Mouse (Mus musculus) embryo, embryonic 10 days (tissue): ENCODE results near the gene Ildr1.

Experiments used
- DNase-seq: peaks from one replicate; pipeline ENCODE4 v3.0.0-alpha.2; 2015; ENCODE audit warnings: low spot score

Gene Ildr1

DNA sequence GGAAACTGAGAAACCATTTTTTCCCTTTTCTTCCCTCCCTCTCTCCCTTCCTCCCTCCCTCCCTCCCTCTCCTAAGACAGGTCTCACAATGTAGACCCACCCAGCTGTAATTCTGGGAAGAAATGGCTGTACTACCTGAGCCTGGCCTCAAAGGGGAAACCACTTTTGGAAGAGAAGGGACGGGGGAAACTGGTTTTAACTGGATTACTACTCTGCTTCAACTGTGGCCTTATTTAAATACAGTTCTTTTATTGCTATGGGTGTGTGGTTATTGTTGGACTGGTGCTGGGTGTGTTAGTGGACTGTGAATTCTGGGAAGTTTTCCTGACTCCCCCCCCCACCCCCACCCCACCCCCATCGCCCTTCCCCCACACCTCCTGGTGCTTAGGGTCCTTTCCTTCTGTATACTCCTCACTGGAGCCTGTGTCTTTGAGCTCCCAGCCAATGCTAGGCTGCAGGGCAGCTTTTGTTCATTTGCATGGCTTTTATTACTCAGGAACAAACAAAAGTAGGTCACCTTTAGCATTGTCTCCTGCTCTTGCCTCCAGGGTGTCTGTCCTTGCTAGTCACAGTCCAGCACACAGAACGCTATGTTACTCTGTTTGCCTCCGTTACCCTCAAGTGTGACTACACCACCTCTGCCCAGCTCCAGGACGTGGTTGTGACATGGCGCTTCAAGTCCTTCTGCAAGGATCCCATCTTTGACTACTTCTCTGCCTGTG is 14.1 kb downstream of the Ildr1 start:
- DNase-seq = no peak

DNA sequence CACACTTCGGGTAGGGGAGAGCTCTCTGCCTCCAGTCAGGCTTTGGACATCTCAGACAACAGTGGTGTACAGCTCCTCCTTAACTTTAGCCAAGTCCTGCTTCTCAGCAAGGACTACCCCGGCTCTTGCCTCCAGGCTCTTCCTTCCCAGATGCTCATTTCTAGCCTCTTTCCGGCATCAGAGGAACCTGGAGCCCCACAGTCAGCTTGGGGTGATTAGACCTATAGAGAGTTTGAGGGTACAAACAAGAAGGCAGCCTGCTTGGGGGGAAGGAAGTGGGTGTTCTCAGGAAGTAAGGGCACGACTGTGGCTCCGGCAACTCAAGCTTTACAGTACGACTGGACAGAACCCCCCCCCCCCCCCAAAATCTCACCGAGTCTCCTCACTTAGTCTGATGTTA is 15.0 kb downstream of the Ildr1 start:
- no peak for DNase-seq

DNA sequence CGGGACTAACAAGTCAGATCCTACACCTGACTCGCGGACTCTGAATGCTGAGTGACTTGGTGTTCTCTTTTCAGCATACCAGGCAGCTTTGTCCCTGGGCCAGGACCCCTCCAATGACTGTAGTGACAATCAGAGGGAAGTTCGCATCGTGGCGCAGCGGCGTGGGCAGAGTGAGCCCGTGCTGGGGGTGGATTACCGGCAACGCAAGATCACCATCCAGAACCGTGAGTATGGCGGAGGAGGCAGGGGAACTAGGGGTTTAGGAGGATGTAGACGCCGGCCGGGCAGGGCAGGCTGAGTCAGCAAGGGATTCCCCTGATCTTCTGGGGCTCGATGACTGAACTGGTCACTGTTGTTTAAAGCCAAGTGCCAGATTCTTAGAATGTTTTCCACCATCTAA is 15.6 kb downstream of the Ildr1 start:
- no peak for DNase-seq

DNA sequence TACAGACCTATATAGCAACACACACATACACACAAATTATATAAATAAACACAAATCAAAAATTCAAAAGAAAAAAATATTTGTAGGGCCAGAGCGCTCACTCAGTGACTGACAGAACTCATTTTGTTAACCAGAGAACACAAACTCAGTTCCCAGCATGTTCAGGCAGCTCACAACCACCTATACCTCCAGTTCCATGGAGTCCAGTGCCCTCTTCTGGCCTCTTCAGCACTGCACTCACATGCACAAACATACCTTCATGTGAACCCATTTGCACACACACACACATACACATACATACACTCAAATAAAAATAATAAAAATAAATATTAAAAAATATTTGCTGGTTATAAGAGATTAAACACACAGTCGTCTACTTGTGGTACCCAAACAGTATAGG is 17.0 kb downstream of the Ildr1 start:
- DNase-seq = no peak

DNA sequence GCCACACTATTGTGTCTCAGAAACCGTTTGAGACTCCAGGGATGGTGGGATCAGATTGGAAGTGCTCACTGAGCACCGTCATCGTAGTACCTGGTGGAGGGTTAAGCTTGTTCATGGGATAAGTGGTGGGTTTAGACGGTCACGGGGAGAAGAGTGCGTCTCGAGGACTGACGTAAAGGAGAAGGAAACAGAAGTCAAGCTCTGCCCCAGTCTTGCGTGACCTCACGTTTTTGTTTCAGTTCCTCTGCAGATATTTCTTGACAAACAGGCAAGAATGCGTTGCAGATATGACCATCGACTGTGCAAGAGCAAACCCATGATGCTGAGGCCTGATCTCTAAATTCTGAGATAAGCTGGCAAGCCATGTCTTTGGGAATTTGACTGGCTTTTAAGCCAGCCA is 18.0 kb downstream of the Ildr1 start:
- no peak for DNase-seq

DNA sequence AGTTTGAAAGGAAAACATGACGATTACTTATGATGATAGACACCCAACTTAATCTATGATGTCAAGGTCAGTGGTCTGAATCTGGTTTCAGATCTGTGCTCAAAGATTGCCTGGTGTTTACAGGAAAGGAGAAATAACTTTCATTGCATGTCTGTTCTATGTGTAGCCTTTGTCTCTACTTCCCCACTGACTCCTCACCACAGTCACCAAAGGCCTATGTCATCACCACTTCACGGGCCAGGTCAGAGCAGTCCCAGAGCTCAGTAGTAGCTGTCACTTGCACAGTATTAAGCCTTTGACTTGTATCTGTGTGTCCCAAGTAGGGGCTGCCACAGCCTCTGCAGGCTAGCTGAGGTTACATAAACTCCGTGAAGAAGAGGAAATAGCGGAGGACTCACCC is 23.7 kb downstream of the Ildr1 start:
- no peak for DNase-seq

DNA sequence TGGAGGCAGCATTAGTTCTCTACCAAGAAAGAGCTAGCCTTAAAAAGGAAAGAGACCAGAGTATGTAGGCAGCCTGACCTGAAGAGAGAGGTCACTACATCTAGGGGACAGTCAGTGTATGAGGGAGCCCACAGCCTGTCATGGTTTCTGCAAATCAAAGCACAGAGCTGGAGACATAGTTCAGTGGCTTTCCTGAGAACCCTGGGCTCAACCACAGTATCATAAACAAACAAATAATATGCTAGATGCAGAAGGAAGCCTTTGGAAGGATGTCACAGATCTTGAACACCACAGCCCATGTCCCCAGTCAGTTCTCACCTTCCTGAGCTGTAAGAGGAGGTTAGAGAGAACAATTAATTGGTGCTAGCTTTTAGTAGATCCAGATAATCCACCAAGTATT is 24.9 kb downstream of the Ildr1 start:
- DNase-seq = no peak

DNA sequence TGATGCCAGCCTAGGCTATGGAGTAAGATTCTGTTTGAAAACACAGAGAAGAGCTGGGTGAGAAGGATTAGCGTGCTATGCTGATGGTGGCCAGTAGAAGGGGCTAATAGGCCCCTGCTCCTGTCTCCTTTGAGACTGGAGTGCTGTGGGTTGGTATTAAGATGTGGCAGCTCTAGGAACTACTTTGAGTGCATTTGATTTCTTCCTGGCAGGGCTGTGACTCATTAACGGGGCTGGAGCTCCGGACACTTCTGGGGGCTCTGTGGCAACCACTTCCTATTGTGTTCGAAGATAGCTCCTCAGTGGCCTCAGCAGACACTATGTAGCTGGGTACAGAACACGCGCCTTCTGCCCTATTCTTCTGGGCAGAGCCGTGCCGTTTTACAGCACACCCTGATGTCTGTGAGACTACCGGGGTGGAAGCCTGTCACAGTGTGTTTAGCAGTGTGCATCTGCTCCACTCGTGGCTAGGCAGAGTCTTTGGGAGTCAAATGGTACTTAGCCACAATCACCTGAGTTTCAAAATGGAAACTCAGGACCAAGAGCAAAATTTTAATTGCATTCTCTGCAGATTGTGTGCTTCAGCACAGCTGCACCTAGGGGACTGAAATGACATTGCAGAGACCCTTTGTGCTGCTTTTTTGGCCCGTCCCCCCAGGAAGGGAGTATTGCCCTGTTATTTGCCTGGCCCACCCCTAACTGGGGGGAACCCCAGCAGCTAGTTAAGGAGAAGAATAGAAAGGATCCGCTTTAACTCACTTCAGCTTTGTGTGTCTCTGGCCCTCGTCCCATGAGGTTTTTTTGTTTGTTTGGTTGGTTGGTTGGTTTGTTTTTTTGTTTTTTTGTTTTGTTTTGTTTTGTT is 26.6 kb downstream of the Ildr1 start:
- DNase-seq = peak; percentile 24

DNA sequence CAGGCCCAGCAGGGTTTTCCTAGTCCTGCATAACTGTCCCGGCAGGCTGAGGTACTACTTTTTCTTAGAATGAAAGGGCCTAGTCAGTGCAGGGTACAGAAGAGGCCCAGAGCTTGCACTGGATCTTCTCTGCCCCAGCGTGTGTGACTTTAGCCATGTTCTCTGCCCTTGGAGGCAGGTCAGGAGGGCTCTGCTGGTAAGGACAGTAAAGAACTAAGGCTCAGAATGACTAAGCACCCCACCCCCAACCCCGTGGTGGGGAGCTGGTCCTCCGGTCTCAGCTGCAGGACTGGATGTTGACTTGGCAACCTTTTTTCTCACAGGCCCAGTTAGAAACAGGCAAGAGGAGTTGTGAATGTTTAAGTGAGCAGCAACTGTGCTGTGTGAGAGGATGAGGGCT is 29.0 kb downstream of the Ildr1 start:
- no peak for DNase-seq

DNA sequence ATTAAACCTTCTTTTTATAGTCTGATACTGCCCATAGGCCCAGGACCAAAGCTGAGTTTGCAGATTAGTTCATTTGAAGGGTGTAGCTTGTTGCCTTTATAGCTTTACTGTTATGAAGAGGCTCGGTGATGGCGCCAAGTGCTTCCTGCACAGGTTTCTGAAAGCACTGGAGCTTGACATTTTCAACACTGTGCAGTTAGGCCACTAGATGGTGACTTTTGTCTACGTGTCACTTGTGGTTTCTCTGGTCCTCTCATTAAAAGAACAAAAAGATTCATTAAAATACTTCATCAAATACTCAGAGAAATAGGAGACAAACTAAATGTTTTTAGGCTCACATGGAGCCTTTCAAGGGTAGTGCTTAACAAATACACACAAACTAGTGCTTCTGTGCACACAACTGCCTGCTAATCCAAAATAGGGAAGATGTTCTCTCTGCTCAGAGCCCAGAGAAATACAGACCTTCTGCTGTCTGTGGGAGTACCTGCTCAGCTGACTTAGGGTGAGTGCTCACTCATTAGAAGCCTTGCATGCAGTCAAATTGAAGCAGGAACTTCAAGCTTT is 30.2 kb downstream of the Ildr1 start:
- DNase-seq = no peak

DNA sequence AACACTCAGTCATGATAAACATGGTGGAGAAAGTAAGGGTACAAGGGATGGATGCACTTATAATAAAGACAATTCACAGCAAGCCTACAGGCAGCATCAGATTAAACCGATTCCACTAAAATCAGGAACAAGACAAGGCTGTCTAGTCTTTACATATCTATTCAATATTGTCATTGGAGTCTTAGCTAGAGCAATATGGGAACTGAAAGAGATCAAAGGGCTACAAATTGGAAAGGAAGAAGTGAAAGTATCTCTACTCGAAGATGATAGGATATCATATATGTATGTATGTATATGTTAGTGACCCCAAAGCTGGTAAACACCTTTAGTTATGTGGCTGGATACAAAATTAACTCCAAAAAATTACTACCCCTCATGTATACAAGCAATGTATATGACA is 35.2 kb downstream of the Ildr1 start:
- no peak for DNase-seq

DNA sequence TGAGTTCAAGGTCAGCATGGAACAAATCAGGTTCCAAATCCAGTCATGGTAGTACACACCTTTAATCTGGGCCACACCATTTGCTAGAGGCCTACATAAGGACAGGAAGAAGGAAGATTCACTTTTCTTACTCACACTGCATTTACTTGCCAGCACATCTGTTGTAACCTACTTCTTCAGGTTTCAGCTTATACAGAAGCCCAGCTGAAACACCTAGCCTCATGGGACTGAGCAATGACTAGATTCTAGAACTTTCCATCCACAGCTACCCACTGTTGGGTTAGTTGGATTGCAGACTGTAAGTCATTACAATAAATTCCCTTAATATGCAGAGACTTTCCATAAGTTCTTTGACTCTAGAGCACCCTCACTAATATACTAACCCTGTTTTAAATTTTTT is 38.8 kb downstream of the Ildr1 start:
- no peak for DNase-seq

DNA sequence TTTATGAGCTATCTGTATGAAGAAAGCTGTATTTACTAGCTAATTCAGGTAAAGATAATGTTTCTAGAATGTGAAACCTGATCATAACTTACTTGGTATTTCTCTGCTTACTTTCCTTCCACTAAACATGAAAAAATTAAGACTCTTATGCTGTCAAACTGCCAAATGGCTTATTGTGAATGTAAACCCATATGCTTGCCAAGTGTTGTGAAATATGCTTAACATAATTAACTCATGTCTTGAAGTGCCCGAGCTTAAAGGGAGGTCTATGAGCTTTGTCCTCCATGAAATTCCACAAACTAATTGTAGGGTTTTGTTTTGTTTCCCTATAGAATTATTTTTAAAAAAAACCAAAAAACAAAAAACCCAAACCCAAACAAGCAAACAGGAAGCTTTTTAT is 40.0 kb downstream of the Ildr1 start:
- DNase-seq = no peak

DNA sequence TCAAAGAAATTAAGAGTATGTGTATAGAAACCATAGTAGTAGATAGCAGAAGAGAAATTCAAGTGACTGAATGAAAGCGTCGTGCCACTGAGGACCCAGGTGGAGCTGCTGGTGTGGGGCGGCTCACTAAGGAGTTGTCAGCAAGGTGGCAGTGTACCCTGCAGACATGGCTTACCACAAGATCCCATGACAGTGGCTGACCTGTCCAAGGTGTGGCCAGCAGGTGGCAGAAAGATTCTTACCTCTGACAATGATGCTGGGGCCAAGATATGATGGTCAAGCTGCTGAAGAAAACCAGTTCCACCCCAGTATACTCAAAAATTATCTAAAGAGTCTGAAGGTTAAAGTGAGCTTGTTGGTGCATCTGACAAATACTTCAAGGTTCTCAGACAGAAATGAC is 41.6 kb downstream of the Ildr1 start:
- no peak for DNase-seq

DNA sequence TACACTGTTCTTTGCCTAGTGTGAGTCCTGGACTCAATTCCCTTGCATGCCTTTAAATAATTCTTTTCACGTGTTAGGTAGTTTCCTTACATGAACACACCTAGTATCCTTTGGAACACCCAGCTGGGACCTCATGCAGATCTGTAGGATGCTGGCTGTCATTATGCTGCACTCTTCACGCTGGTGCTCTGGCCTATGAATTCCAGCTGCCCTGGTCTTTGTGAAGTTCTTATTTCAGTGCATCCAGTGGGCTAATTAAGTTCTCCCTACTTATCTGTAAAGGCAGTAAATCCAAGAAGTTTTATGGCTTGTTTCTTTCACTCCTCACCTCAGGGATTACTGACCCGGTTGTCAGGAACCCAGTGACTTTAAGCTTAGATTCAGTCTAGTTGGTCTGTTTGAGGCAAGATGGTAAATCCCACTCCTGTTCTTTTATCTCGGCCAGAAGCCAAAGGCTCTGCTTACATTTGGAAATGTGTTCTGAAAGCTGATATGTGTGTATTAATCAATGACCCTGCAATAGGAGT is 45.7 kb downstream of the Ildr1 start:
- no peak for DNase-seq

DNA sequence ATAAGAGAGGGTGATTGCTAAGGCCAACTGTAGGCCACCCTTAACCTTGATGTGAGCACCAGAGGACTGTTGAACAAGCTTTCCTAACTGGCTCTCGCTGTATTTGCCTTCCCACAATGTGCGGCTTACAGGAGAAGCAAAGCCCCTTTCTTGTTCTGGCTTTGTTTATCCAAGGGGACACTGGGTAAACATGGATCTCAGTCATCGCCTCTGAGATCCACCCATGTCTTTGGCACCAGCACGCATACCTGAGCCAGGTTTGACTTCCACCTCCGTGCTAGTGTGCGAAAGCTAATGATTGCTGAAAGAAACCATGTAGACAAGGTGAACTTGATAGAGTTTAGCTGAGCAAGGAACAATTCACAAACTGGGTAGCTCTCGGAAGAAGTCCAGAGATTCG is 49.8 kb downstream of the Ildr1 start:
- DNase-seq = no peak

DNA sequence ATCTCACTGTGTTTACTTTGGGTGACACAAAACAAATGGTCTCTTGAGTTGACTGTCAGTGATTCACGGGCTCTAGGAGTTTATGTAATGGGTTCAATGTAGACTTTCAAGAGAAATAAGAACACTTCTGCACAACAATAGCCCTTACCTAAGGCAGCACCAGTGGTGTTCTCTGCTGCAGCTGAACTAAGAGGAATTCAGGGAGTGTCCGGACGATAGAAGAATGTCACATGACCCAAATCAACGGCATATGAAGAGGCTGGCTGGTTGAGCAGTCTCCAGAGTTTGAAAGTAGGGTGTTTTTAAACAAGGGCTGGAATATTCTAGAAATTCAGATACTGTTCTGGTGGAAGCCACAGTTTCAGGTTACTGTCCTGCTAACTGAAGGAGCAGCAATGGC is 53.3 kb downstream of the Ildr1 start:
- DNase-seq = no peak

DNA sequence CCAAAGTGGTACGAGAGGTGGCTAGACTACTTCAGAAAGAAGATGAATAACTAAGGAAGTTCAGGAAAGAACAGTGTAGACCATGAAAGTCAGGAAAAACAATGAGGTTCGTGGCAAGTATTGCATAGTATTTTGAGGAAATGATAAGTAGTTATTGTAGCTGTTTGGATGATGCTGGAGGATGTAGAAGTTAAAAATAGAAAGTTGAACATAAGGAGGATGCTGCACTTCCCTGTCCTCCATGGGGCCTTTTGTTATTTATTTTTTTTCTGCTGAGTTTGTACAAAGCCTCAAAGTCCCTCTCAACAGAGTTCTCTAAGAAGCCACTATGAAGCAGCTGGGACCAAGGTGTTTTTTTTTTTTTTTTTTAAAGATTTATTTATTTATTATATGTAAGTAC is 54.0 kb downstream of the Ildr1 start:
- DNase-seq = no peak

DNA sequence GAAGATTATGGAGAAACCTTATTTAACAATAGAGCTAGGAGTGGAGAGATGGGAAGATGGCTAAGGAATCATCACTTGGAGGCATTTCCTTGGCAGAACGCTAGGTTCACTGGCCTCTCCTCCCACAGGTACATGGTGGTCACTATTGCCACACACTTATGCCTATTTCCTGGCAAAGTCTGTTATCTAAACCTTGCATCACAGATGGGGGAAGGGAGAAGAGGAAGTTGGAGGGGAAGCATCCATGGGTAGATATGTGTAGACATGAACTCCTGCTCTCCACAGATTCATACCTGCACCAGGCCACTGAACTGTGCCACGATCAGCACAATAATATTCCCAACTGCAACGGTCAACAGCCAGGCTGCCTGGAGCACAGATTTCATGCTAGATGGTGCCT is 58.2 kb downstream of the Ildr1 start:
- no peak for DNase-seq

DNA sequence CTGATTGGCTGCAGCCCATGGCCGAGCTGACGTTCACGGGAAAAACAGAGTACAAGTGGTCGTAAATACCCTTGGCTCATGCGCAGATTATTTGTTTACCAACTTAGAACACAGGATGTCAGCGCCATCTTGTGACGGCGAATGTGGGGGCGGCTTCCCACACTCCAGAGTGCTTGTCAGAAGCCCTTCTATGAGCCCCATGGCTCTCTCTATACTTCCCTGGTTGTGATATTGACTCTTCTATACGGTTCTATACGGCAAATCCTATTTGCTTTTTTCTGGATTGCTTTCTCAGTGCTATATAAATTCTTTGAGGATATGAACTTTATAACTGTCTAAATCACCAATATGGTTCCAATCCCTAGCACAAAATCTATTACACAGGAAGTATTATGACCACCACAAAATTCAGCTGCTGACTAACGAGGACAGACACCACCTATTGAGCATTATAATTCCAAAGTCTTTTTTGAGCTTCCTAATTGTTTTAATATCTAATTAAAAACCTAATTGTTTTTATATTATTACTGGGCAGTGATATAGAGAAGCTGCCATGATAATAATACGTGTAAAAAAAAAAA is 76.5 kb downstream of the Ildr1 start:
- DNase-seq = no peak

DNA sequence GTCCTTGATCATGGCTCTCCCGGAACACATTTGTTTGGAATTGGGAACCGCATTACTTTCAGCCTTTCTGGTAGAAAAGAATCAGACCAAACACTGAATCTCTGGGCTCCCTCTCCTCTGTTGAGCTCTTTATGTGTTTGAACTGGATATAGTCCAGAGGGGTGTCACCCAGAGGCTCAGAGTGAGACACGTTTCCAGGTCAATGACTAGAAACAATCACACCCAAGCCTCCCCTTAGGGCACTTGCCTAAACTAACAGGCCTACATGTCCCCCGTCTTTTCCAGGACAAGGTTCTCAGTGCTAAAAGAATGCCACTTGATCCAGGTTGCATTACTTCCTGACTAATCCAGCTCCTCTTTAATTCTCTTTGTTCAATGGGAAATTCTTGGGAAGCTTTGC is 77.1 kb downstream of the Ildr1 start:
- DNase-seq = no peak

DNA sequence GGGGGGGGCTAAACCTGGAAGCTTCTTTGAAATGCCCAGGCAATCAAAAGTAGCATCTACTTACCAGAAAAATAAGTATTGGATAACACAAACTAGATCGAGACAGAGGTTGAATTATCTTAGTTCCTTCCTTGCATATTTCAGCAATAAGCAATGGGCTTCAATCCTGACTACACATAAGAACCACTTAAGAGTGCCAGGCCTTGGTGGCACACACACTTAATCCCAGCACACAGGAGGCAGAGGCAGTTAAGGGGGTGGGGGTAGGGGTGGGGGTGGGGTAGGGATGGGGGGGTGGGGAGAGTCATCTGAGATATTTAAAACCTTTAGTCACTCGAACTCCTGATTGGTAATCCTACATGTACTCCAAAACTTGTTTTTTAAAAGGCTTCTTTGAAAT is 77.5 kb downstream of the Ildr1 start:
- DNase-seq = no peak

DNA sequence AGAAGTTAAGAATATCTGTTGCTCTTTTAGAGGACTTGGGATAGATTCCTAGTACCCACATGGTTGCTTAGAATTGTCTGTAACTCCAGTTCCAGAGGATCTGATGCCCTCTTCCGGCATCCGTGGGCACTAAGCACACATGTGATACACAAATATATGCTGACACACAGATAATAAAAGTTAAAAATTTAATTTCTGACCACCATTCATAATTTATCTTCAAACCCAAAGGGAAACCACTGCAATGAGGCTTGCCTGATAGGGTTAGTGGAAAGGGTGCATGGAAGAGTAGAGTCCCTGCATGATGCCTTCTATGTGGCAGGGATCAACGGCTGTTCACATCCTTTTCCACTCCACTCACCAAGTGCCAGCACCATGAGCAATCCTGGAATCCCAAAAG is 77.9 kb downstream of the Ildr1 start:
- no peak for DNase-seq
